Mouse (Mus musculus) midbrain, postnatal 0 days (tissue): ENCODE data around the gene Tnk1. TPM values are rescaled to one million over a fixed set of nuclear protein-coding genes. Genes with fewer than 3 reads are reported as not detected.

Source experiments
- ATAC-seq: fragments of 200-750 bp; cut with Nextera tagmentation; 2 replicates; pipeline ENCODE4 v1.8.0; 2017; ENCODE audit warnings: moderate number of reproducible peaks, mild to moderate bottlenecking, moderate TSS enrichment, moderate library complexity; ENCODE audit not compliant: low FRiP score
- DNase-seq: peaks from one replicate; pipeline ENCODE4 v3.0.0-alpha.2; 2015; ENCODE audit warnings: low spot score
- H3K27ac ChIP-seq: fragments of 300-500 bp; sonication (generic); 2 replicates; pipeline ENCODE4 v1.5.1; 2014; ENCODE audit warnings: low read depth, mild to moderate bottlenecking, low read length, mixed read lengths
- H3K27me3 ChIP-seq: fragments of 300-500 bp; sonication (generic); 2 replicates; pipeline ENCODE4 v1.6.1; 2014; ENCODE audit warnings: low read length, control low read depth, mixed read lengths; ENCODE audit not compliant: insufficient read depth
- H3K36me3 ChIP-seq: fragments of 300-500 bp; sonication (generic); 2 replicates; pipeline ENCODE4 v1.6.1; 2014; ENCODE audit warnings: low read length, control low read depth, mixed read lengths; ENCODE audit not compliant: insufficient read depth
- H3K4me1 ChIP-seq: fragments of 300-500 bp; sonication (generic); 2 replicates; pipeline ENCODE4 v1.6.1; 2014; ENCODE audit warnings: mild to moderate bottlenecking, control low read depth, antibody characterized with exemption, low read length, mixed read lengths; ENCODE audit not compliant: insufficient read depth
- H3K4me2 ChIP-seq: fragments of 300-500 bp; sonication (generic); 2 replicates; pipeline ENCODE4 v1.6.1; 2014; ENCODE audit warnings: low read depth, mild to moderate bottlenecking, low read length, mixed read lengths; ENCODE audit not compliant: poor library complexity, severe bottlenecking
- H3K4me3 ChIP-seq: fragments of 300-500 bp; sonication (generic); 2 replicates; pipeline ENCODE4 v1.5.1; 2014; ENCODE audit warnings: low read depth, mild to moderate bottlenecking, low read length, moderate library complexity
- H3K9ac ChIP-seq: fragments of 300-500 bp; sonication (generic); replicated peaks from 2 replicates; pipeline ENCODE4 v1.6.1; 2014; ENCODE audit warnings: mild to moderate bottlenecking, low read length, moderate library complexity, mixed read lengths; ENCODE audit not compliant: poor library complexity, severe bottlenecking
- H3K9me3 ChIP-seq: fragments of 300-500 bp; sonication (generic); 2 replicates; pipeline ENCODE4 v1.6.1; 2016; ENCODE audit warnings: low read length, control low read depth
- CTCF ChIP-seq: IDR thresholded peaks from 2 replicates; pipeline ENCODE4 v1.5.1; 2016; ENCODE audit warnings: antibody characterized with exemption, mild to moderate bottlenecking
- WGBS: fragments of 180-500 bp; shearing (Covaris S2); extraction: QIAGEN DNeasy Blood & Tissue Kit; methylation state at CpG from one replicate; pipeline ENCODE4 v1.1.7; 2014; 5-methylcytosine and 5-hydroxymethylcytosine counted together
- polyA plus RNA-seq: library from polyadenylated mRNA; unstranded; fragments of >200 nt; fragmentation: Nextera tagmentation; extraction: Ambion mirVana; gene quantifications from 2 replicates; pipeline ENCODE4 v1.2.1, GENCODE M21; 2015
- total RNA-seq: library from RNA; depleted of rRNA; stranded (reverse); fragments of >200 nt; gene quantifications from 2 replicates; pipeline ENCODE4 v1.2.3, GENCODE M21; 2014

Gene Tnk1
- total and polyA plus RNA-seq, 2 experiments from 2014 or later, result 0.16 TPM; not detected in 1

DNA sequence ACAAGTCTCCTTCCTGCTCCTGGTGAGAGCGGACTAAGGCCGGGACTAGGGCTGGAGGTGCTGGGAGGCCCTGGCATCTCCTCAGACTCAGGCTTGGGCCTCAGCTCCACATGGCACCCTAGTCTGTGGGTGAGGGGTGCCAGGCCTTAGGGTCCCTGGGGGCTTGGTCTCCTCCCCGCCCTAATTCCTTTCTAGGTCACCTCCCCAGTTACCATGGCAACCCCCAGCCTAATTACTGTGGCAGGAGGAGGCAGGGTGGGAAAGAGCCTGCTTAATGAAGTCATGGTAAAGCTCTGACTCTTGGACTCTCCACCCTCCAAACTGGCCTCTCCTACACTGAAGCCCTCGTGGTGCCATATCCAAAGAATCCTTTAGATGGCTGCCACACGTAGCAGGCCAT lies 29.7 kb downstream of the Tnk1 start:
- no peak for DNase-seq
- Histone ChIP-seq H3K27ac (no peak overlapping the region), H3K4me2 (no peak overlapping the region), H3K9me3 (no peaks in the 10 kb centered on the region), H3K4me1 (peaks cover 4% of the 10 kb centered on the region; the same call in 1 of the 2 replicates), H3K9ac (no peak overlapping the region), H3K4me3 (no peak overlapping the region), H3K36me3 (peaks cover 65% of the 10 kb centered on the region), H3K27me3 (no peaks in the 10 kb centered on the region)
- 62% methylated on average over 5 of the region's 5 CpGs for WGBS
- ATAC-seq, result no peak
- no peak for TF ChIP-seq CTCF

DNA sequence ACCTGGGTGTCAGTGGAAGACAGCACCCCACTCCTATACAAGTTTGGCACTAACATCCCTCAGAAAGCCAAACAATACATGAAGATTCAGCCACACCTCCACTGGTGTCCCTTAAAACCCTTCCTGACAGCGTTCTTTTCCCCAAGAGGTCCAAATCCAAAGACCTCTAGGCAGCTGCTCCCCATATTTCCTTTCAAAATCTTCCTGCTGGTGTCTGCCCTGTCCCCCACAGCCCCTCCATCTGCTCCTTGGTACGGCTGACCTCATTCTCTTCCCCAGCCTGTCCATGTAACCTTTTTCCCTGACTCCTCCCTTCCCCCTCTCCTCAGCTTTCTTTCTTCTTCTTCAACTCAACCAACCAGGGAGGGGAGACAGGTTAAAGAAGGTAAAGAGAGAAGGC lies 35.1 kb downstream of the Tnk1 start:
- Histone ChIP-seq H3K4me2 (no peak overlapping the region), H3K9ac (no peak overlapping the region), H3K27me3 (no peaks in the 10 kb centered on the region), H3K9me3 (no peaks in the 10 kb centered on the region), H3K36me3 (peaks cover 46% of the 10 kb centered on the region), H3K27ac (no peak overlapping the region), H3K4me1 (no peaks in the 10 kb centered on the region), H3K4me3 (no peak overlapping the region)
- DNase-seq (no peak), ATAC-seq (no peak)
- no peak for TF ChIP-seq CTCF
- WGBS, result 72% methylated on average over 2 of the region's 2 CpGs

DNA sequence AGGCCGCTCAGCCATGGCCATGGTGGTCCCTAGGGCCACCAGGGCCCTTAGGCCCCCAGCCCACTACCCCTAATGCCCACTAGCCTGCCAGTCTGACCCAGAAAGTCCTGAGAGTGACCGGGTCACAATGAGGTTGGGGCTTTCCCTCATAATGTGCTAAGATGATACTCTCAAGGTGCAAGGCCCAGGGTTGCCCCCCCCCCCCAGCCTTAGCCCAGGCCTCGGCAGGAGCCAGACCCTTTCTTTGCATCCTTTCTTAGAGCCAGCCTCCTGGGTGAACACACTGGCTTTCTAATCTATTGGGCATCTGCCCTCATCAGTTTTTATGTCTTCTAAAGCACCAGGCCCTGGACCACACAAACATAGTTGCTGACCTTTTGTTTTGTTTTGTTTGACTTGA lies 36.5 kb downstream of the Tnk1 start, which contains the start of gene Spem1:
Gene Spem1 (minus strand): TSS at position 101 of the 400 bp plus-strand sequence.
- TF ChIP-seq CTCF, result no peak
- Histone ChIP-seq H3K4me2 (no peak within 1 kb of the TSS), H3K4me3 (no peak within 1 kb of the TSS), H3K4me1 (no peaks in the 10 kb centered on the region), H3K27ac (no peak within 1 kb of the TSS), H3K9me3 (no peaks in the 10 kb centered on the region), H3K36me3 (peaks cover 32% of the 10 kb centered on the region), H3K9ac (no peak within 1 kb of the TSS), H3K27me3 (no peaks in the 10 kb centered on the region)
- ATAC-seq (no peak), DNase-seq (no peak)
- WGBS, result 93% methylated on average over 3 of the region's 3 CpGs

DNA sequence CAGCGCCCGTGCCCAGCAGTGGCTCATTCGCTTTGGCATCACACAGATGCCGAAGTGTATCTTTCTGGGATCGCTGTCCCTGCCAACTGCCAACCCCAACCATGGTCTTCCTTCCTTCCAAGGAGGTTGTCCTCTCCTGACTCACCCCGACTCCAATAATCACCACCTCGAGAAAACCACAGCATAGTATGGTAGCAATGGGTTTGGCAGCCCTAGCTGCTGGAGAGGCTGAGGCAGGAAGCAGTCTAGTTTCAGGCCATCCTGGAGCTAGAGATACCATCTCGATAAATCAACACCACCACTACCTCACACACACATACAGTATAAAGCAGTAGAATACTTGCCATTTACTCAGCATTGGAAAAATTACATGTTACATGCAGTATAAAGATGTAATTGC lies 39.7 kb downstream of the Tnk1 start:
- no peaks in the 10 kb centered on the region for H3K9me3 ChIP-seq
- DNase-seq, result no peak
- ATAC-seq, result no peak
- no peak overlapping the region for H3K4me3 ChIP-seq
- no peaks in the 10 kb centered on the region for H3K27me3 ChIP-seq
- no peak overlapping the region for H3K27ac ChIP-seq
- H3K4me2 ChIP-seq, result no peak overlapping the region
- H3K4me1 ChIP-seq, result no peaks in the 10 kb centered on the region
- peaks cover 3% of the 10 kb centered on the region; the same call in 1 of the 2 replicates for H3K36me3 ChIP-seq
- WGBS, result 90% methylated on average over 8 of the region's 8 CpGs
- H3K9ac ChIP-seq, result no peak overlapping the region
- no peak for TF ChIP-seq CTCF

DNA sequence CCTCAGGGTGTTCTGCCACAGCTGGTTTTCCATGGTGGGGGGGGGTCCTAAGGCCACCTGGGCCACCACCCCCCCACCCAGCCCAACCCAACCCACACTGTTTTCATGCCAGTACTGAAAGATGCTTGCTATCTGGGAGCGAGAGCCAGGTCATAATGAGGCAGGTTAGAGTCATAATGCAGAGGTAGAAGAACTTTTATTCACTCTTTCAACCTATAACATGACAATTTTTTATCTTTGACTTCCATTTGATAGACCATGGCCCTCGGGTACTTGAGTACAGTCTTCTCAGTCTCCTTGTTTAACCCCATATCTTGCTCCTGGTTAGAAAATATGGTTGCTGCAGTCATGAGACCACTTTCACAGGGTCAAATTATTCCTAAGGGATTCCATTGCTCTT lies 40.2 kb downstream of the Tnk1 start, which contains the start of gene Spem2:
Gene Spem2 (minus strand): TSS at position 101 of the 400 bp plus-strand sequence.
- no peaks in the 10 kb centered on the region for H3K27me3 ChIP-seq
- no peak within 1 kb of the TSS for H3K4me2 ChIP-seq
- DNase-seq, result no peak
- H3K9ac ChIP-seq, result no peak within 1 kb of the TSS
- no peaks in the 10 kb centered on the region for H3K4me1 ChIP-seq
- ATAC-seq, result no peak
- no peak within 1 kb of the TSS for H3K4me3 ChIP-seq
- TF ChIP-seq CTCF, result no peak
- WGBS, result 76% methylated on average over 2 of the region's 2 CpGs
- no peaks in the 10 kb centered on the region for H3K36me3 ChIP-seq
- no peaks in the 10 kb centered on the region for H3K9me3 ChIP-seq
- H3K27ac ChIP-seq, result no peak within 1 kb of the TSS

DNA sequence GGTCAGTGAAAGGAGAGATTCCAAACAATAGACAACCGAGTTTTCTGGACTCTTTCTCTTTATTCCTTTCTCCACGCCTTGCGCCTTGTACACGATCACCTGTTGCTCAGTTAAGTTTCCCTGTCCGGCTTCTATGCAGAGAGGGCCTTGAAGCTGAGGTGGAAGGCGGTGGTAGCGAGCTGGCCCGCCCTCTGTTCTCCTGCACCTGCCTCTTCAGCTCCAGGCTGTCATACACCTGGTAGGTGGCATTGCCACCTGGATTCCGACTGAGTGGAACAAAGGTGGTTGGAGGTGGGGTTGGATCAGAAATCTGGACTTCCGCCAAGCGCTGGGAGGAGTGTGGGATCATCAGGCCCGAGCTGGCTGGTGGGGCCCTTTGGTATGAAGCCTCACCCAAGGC lies 42.0 kb downstream of the Tnk1 start:
- H3K9me3 ChIP-seq, result no peaks in the 10 kb centered on the region
- TF ChIP-seq CTCF, result no peak
- no peak overlapping the region for H3K4me2 ChIP-seq
- no peaks in the 10 kb centered on the region for H3K4me1 ChIP-seq
- WGBS, result 95% methylated on average over 12 of the region's 12 CpGs
- H3K27ac ChIP-seq, result no peak overlapping the region
- no peak for ATAC-seq
- DNase-seq, result no peak
- no peaks in the 10 kb centered on the region for H3K27me3 ChIP-seq
- no peak overlapping the region for H3K9ac ChIP-seq
- H3K4me3 ChIP-seq, result no peak overlapping the region
- no peaks in the 10 kb centered on the region for H3K36me3 ChIP-seq
